9 mouse cellular contexts compared by ENCODE assay signal in the genomic region with DNA sequence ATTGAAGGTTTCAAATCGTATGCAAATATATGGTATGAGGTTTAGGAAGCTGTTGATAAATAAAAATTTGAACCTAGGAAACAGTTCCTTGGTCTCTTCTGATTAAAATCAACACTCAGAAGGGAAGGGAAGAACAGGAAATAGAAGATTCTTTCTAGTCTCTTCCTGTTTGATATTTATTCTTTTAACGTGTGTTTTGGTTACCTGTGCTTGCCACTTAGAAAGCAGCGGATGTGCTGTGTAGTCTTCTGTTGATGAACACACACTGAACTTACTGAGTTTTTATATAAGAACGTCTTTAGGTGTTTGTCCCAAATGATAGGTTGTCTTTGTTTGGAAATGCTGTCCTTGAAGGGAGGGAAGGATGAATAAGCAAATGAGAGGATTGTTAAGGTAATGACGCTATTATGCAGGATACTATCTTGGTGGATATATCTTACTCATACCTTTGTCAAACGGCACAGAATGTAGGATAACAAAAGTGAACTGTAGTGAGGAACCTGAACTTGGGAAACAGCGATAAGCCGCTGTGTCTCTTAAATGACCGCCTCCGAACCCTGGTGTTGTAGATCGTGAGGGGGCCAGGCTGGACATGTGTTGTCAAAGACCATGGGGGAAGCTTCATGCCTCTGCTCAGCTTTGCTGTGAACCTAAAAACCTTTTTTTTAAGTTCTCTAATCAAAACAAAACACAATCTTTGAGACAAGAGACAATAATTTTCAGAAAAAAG. TPM values are rescaled to one million over a fixed set of nuclear protein-coding genes. Genes with fewer than 3 reads are reported as not detected.
A peak's percentile ranks its signal among the peaks of the same experiment; 100 is the strongest.
DNase-seq lines count a peak whose midpoint lies in the region; ATAC-seq and TF ChIP-seq lines count a peak whose summit lies in the region.
"Had no signal": no experiment of that assay in that cellular context is flagged by ENCODE, and none has a peak within 500 bp of the region (broad histone marks: within the 10 kb centered on the region; RNA-seq: fewer than 3 reads in every experiment).

No protein-coding gene starts in this region.

- no peak overlapping the region for H3K9ac ChIP-seq in hindbrain, embryonic 11.5 days (ENCODE audit: low read depth, low read length)
- H3K9ac ChIP-seq in midbrain, embryonic 14.5 days (replicated peaks; ENCODE audit: low read length), result no peak overlapping the region

- H3K4me2 ChIP-seq in hindbrain, embryonic 11.5 days (replicated peaks; ENCODE audit: low read depth, low read length), result peak overlapping the region; percentile 94; the same call in 1 of the 2 replicates
- H3K4me2 ChIP-seq in midbrain, embryonic 14.5 days (ENCODE audit: low read length), result peak overlapping the region; percentile 85

- TF ChIP-seq POLR2A in kidney, adult 2 months (IDR thresholded peaks at IDR 0.05; ENCODE audit: low read depth, low read length), result no peak

- no peak overlapping the region for H3K27ac ChIP-seq in kidney, adult 2 months (ENCODE audit: insufficient read depth, low read depth, low read length)
- H3K27ac ChIP-seq in hindbrain, embryonic 11.5 days (ENCODE audit: low read depth, low read length), result no peak overlapping the region
- no peak overlapping the region for H3K27ac ChIP-seq in midbrain, embryonic 14.5 days (replicated peaks; ENCODE audit: low read depth, low read length)

- H3K9me3 ChIP-seq in hindbrain, embryonic 11.5 days (ENCODE audit: control insufficient read depth, low read length), result no peaks in the 10 kb centered on the region
- H3K9me3 ChIP-seq in midbrain, embryonic 14.5 days (ENCODE audit: control insufficient read depth, low read length), result no peaks in the 10 kb centered on the region

- intact Hi-C loops in left cerebral cortex, postnatal 36 days (cut with DNase I), result no loop called here

- H3K27me3 ChIP-seq in kidney, adult 2 months (replicated peaks; ENCODE audit: control insufficient read depth, insufficient read depth, low read length), result no peaks in the 10 kb centered on the region
- peaks cover 5% of the 10 kb centered on the region; the same call in 1 of the 2 replicates for H3K27me3 ChIP-seq in hindbrain, embryonic 11.5 days (ENCODE audit: control insufficient read depth, insufficient read depth, low read length)
- no peaks in the 10 kb centered on the region for H3K27me3 ChIP-seq in midbrain, embryonic 14.5 days (ENCODE audit: control insufficient read depth, insufficient read depth, low read length)

- no peak for ATAC-seq in hindbrain, embryonic 11.5 days (ENCODE audit: low FRiP score)
- ATAC-seq in midbrain, embryonic 14.5 days (ENCODE audit: low FRiP score, low TSS enrichment), result no peak
- ATAC-seq in frontal cortex, adult (ENCODE audit: low TSS enrichment), result no peak

- H3K36me3 ChIP-seq in kidney, adult 2 months (ENCODE audit: control insufficient read depth, insufficient read depth, low read length), result no peaks in the 10 kb centered on the region
- no peaks in the 10 kb centered on the region for H3K36me3 ChIP-seq in hindbrain, embryonic 11.5 days (ENCODE audit: control insufficient read depth, insufficient read depth, low read length)
- H3K36me3 ChIP-seq in midbrain, embryonic 14.5 days (ENCODE audit: control insufficient read depth, insufficient read depth, low read length), result no peaks in the 10 kb centered on the region

- no peak for TF ChIP-seq CTCF in kidney, adult 2 months (conservative IDR thresholded peaks at IDR 0.05; ENCODE audit: insufficient read depth, insufficient read length, low read depth, low read length)

- no peak for DNase-seq in kidney, adult 2 months
- DNase-seq in kidney, adult 9 months, result no peak
- DNase-seq in R1 (ENCODE audit: low read depth, low spot score), result peak; percentile 13
- peak; percentile 5 for DNase-seq in hindbrain, embryonic 11.5 days (ENCODE audit: low spot score)
- DNase-seq in midbrain, embryonic 14.5 days, result no peak
- DNase-seq in left cerebral cortex, postnatal 36 days (ENCODE audit: low spot score in 2 of 2), result no peak
- no peak for DNase-seq in layer of hippocampus, postnatal 36 days

- 70% methylated on average over 11 of the region's 11 CpGs for WGBS in kidney, adult 2 months
- 67% methylated on average over 11 of the region's 11 CpGs for WGBS in hindbrain, embryonic 11.5 days
- WGBS in midbrain, embryonic 14.5 days, result 70% methylated on average over 11 of the region's 11 CpGs

- peaks cover 4% of the 10 kb centered on the region for H3K4me1 ChIP-seq in kidney, adult 2 months (ENCODE audit: control insufficient read depth, insufficient read depth, low read length)
- no peaks in the 10 kb centered on the region for H3K4me1 ChIP-seq in hindbrain, embryonic 11.5 days (replicated peaks; ENCODE audit: control insufficient read depth, insufficient read depth, low read length)
- 0 out of 2 replicates have a peak, but pooled peaks cover 4% of the 10 kb centered on the region for H3K4me1 ChIP-seq in midbrain, embryonic 14.5 days (ENCODE audit: control insufficient read depth, insufficient read depth, low read length)

- H3K4me3 ChIP-seq in kidney, adult 2 months (ENCODE audit: insufficient read depth, low read depth, low read length), result peak overlapping the region; percentile 69; the same call in 1 of the 2 replicates
- H3K4me3 ChIP-seq in hindbrain, embryonic 11.5 days (ENCODE audit: low read depth, low read length), result peak overlapping the region; percentile 81
- peak overlapping the region; percentile 71 for H3K4me3 ChIP-seq in midbrain, embryonic 14.5 days (replicated peaks; ENCODE audit: low read depth, low read length)

RNA-seq across cellular contexts. Expression of a gene that starts 1.4 kb away (rescaled TPM):
- 20.4 and 21.5 TPM in 2 replicates for polyA plus RNA-seq in kidney, adult 2 months (2012; rRNA removed)
- 65.2 and 65.5 TPM in 2 replicates for polyA plus RNA-seq in hindbrain, embryonic 11.5 days (2014; fragmentation: Nextera tagmentation; extraction: Ambion mirVana)
- polyA plus RNA-seq in midbrain, embryonic 14.5 days (2014; fragmentation: Nextera tagmentation; extraction: Ambion mirVana), result 32.8 and 36.3 TPM in 2 replicates
- 1 to 10 TPM; 4.0 to 4.2 TPM for total RNA-seq in left cerebral cortex, postnatal 36 days (2021)
- total RNA-seq in layer of hippocampus, postnatal 36 days (2021), result 1 to 10 TPM; 2.2 to 2.7 TPM
- total RNA-seq: MEL had no signal

Comparison
In these comparisons a context has a peak if more than half of its experiments do, and no peak if none do; other contexts are left out.
1. DNase-seq: peak in R1 (single experiment) and hindbrain, embryonic 11.5 days (single experiment); none in kidney, adult 2 months (single experiment), kidney, adult 9 months (single experiment), midbrain, embryonic 14.5 days (single experiment), left cerebral cortex, postnatal 36 days (0 of 2) and layer of hippocampus, postnatal 36 days (0 of 2).
2. Peak in every context shown above with its lines, with median percentiles within 50 percentile points of each other: H3K4me3 ChIP-seq.